Mouse (Mus musculus): ENCODE data around the gene Ak6. TPM values are rescaled to one million over a fixed set of nuclear protein-coding genes. Genes with fewer than 3 reads are reported as not detected.

Gene Ak6
- 344 and 354 TPM in 2 replicates for polyA plus RNA-seq (2014; fragmentation: Nextera tagmentation; extraction: Ambion mirVana)

- peak within 1 kb of the TSS; percentile 93 for H3K4me3 ChIP-seq (ENCODE audit: low read depth, low read length)
- peak within 1 kb of the TSS; percentile 97 for H3K27ac ChIP-seq (ENCODE audit: low read depth, low read length)
- H3K9me3 ChIP-seq (ENCODE audit: control insufficient read depth, low read length), result no peaks in the 10 kb centered on the region
- peak; percentile 98 for ATAC-seq (replicated peaks; ENCODE audit: low FRiP score)
- H3K27me3 ChIP-seq (ENCODE audit: control insufficient read depth, insufficient read depth, low read length), result no peaks in the 10 kb centered on the region
- H3K36me3 ChIP-seq (ENCODE audit: control insufficient read depth, insufficient read depth, low read length), result no peaks in the 10 kb centered on the region; the same call in 1 of the 2 replicates
- peaks cover 4% of the 10 kb centered on the region for H3K4me1 ChIP-seq (replicated peaks; ENCODE audit: control insufficient read depth, insufficient read depth, low read length)
- under 1% methylated on average over 71 of the region's 73 CpGs for WGBS
- DNase-seq (ENCODE audit: low spot score), result peak; percentile 96
- H3K4me2 ChIP-seq (ENCODE audit: low read depth, low read length, severe bottlenecking), result peak within 1 kb of the TSS; percentile 85
- peak within 1 kb of the TSS; percentile 93 for H3K9ac ChIP-seq (ENCODE audit: low read length)
These were observed at the start of gene Ak6, which contains the start of gene Rad17 for GRCm38 (mm10) chr13:100650550-100651438. Gene Ak6 (plus strand): TSS chr13:100650979. Gene Rad17 (minus strand): TSS chr13:100651051.

- no peaks in the 10 kb centered on the region for H3K4me1 ChIP-seq (replicated peaks; ENCODE audit: control insufficient read depth, insufficient read depth, low read length)
- WGBS, result 79% methylated on average over 8 of the region's 8 CpGs
- no peaks in the 10 kb centered on the region for H3K36me3 ChIP-seq (ENCODE audit: control insufficient read depth, insufficient read depth, low read length)
- H3K27me3 ChIP-seq (ENCODE audit: control insufficient read depth, insufficient read depth, low read length), result no peaks in the 10 kb centered on the region
- no peak overlapping the region for H3K4me3 ChIP-seq (ENCODE audit: low read depth, low read length)
- no peak overlapping the region for H3K9ac ChIP-seq (ENCODE audit: low read length)
- no peaks in the 10 kb centered on the region for H3K9me3 ChIP-seq (ENCODE audit: control insufficient read depth, low read length)
- no peak for ATAC-seq (replicated peaks; ENCODE audit: low FRiP score)
- no peak overlapping the region for H3K4me2 ChIP-seq (ENCODE audit: low read depth, low read length, severe bottlenecking)
- H3K27ac ChIP-seq (ENCODE audit: low read depth, low read length), result no peak overlapping the region
- DNase-seq (ENCODE audit: low spot score), result no peak
These were observed 49.7 kb upstream of the Ak6 start for GRCm38 (mm10) chr13:100601034-100601433.

- Histone ChIP-seq H3K27me3 (ENCODE audit: control insufficient read depth, insufficient read depth, low read length) (no peaks in the 10 kb centered on the region), H3K27ac (ENCODE audit: low read depth, low read length) (no peak overlapping the region), H3K36me3 (ENCODE audit: control insufficient read depth, insufficient read depth, low read length) (no peaks in the 10 kb centered on the region), H3K9ac (ENCODE audit: low read length) (no peak overlapping the region), H3K9me3 (ENCODE audit: control insufficient read depth, low read length) (no peaks in the 10 kb centered on the region), H3K4me1 (replicated peaks; ENCODE audit: control insufficient read depth, insufficient read depth, low read length) (no peaks in the 10 kb centered on the region), H3K4me2 (ENCODE audit: low read depth, low read length, severe bottlenecking) (no peak overlapping the region), H3K4me3 (ENCODE audit: low read depth, low read length) (no peak overlapping the region)
- ATAC-seq (replicated peaks; ENCODE audit: low FRiP score) (no peak), DNase-seq (ENCODE audit: low spot score) (no peak)
- 67% methylated on average over 5 of the region's 5 CpGs for WGBS
These were observed 48.4 kb upstream of the Ak6 start for GRCm38 (mm10) chr13:100602239-100602902.

GRCm38 (mm10) chr13:100603031-100603737 is 47.6 kb upstream of the Ak6 start:
- Histone ChIP-seq H3K9ac (ENCODE audit: low read length) (no peak overlapping the region), H3K27ac (ENCODE audit: low read depth, low read length) (no peak overlapping the region), H3K36me3 (ENCODE audit: control insufficient read depth, insufficient read depth, low read length) (no peaks in the 10 kb centered on the region), H3K4me2 (ENCODE audit: low read depth, low read length, severe bottlenecking) (no peak overlapping the region), H3K4me3 (ENCODE audit: low read depth, low read length) (no peak overlapping the region), H3K4me1 (replicated peaks; ENCODE audit: control insufficient read depth, insufficient read depth, low read length) (no peaks in the 10 kb centered on the region), H3K9me3 (ENCODE audit: control insufficient read depth, low read length) (0 out of 2 replicates have a peak, but pooled peaks cover 2% of the 10 kb centered on the region), H3K27me3 (ENCODE audit: control insufficient read depth, insufficient read depth, low read length) (no peaks in the 10 kb centered on the region)
- DNase-seq (ENCODE audit: low spot score) (no peak), ATAC-seq (replicated peaks; ENCODE audit: low FRiP score) (no peak)
- 90% methylated on average over 10 of the region's 10 CpGs for WGBS

GRCm38 (mm10) chr13:100603738-100604095 is 47.1 kb upstream of the Ak6 start:
- WGBS, result 91% methylated on average over 11 of the region's 11 CpGs
- Histone ChIP-seq H3K27ac (ENCODE audit: low read depth, low read length) (no peak overlapping the region), H3K9ac (ENCODE audit: low read length) (no peak overlapping the region), H3K36me3 (ENCODE audit: control insufficient read depth, insufficient read depth, low read length) (no peaks in the 10 kb centered on the region), H3K4me3 (ENCODE audit: low read depth, low read length) (no peak overlapping the region), H3K9me3 (ENCODE audit: control insufficient read depth, low read length) (0 out of 2 replicates have a peak, but pooled peaks cover 2% of the 10 kb centered on the region), H3K4me2 (ENCODE audit: low read depth, low read length, severe bottlenecking) (no peak overlapping the region), H3K27me3 (ENCODE audit: control insufficient read depth, insufficient read depth, low read length) (no peaks in the 10 kb centered on the region), H3K4me1 (replicated peaks; ENCODE audit: control insufficient read depth, insufficient read depth, low read length) (no peaks in the 10 kb centered on the region)
- DNase-seq (ENCODE audit: low spot score) (no peak), ATAC-seq (replicated peaks; ENCODE audit: low FRiP score) (no peak)

GRCm38 (mm10) chr13:100605845-100606244 is 44.9 kb upstream of the Ak6 start:
- Histone ChIP-seq H3K4me3 (ENCODE audit: low read depth, low read length) (no peak overlapping the region), H3K4me2 (ENCODE audit: low read depth, low read length, severe bottlenecking) (no peak overlapping the region), H3K4me1 (replicated peaks; ENCODE audit: control insufficient read depth, insufficient read depth, low read length) (no peaks in the 10 kb centered on the region), H3K9ac (ENCODE audit: low read length) (no peak overlapping the region), H3K9me3 (ENCODE audit: control insufficient read depth, low read length) (0 out of 2 replicates have a peak, but pooled peaks cover 2% of the 10 kb centered on the region), H3K27ac (ENCODE audit: low read depth, low read length) (no peak overlapping the region), H3K27me3 (ENCODE audit: control insufficient read depth, insufficient read depth, low read length) (no peaks in the 10 kb centered on the region), H3K36me3 (ENCODE audit: control insufficient read depth, insufficient read depth, low read length) (no peaks in the 10 kb centered on the region)
- 77% methylated on average over 1 of the region's 1 CpGs for WGBS
- no peak for ATAC-seq (replicated peaks; ENCODE audit: low FRiP score)
- no peak for DNase-seq (ENCODE audit: low spot score)

- no peak for ATAC-seq (replicated peaks; ENCODE audit: low FRiP score)
- 87% methylated on average over 8 of the region's 8 CpGs for WGBS
- Histone ChIP-seq H3K4me3 (ENCODE audit: low read depth, low read length) (no peak overlapping the region), H3K27me3 (ENCODE audit: control insufficient read depth, insufficient read depth, low read length) (no peaks in the 10 kb centered on the region), H3K9ac (ENCODE audit: low read length) (no peak overlapping the region), H3K4me2 (ENCODE audit: low read depth, low read length, severe bottlenecking) (no peak overlapping the region), H3K4me1 (replicated peaks; ENCODE audit: control insufficient read depth, insufficient read depth, low read length) (no peaks in the 10 kb centered on the region), H3K9me3 (ENCODE audit: control insufficient read depth, low read length) (0 out of 2 replicates have a peak, but pooled peaks cover 2% of the 10 kb centered on the region), H3K27ac (ENCODE audit: low read depth, low read length) (no peak overlapping the region), H3K36me3 (ENCODE audit: control insufficient read depth, insufficient read depth, low read length) (no peaks in the 10 kb centered on the region)
- DNase-seq (ENCODE audit: low spot score), result no peak
These were observed 43.0 kb upstream of the Ak6 start for GRCm38 (mm10) chr13:100607756-100608155.

- 94% methylated on average over 13 of the region's 13 CpGs for WGBS
- Histone ChIP-seq H3K27me3 (ENCODE audit: control insufficient read depth, insufficient read depth, low read length) (0 out of 2 replicates have a peak, but pooled peaks cover 2% of the 10 kb centered on the region), H3K9me3 (ENCODE audit: control insufficient read depth, low read length) (0 out of 2 replicates have a peak, but pooled peaks cover 2% of the 10 kb centered on the region), H3K4me1 (replicated peaks; ENCODE audit: control insufficient read depth, insufficient read depth, low read length) (no peaks in the 10 kb centered on the region; the same call in 1 of the 2 replicates), H3K27ac (ENCODE audit: low read depth, low read length) (no peak overlapping the region), H3K4me2 (ENCODE audit: low read depth, low read length, severe bottlenecking) (no peak overlapping the region), H3K9ac (ENCODE audit: low read length) (no peak overlapping the region), H3K36me3 (ENCODE audit: control insufficient read depth, insufficient read depth, low read length) (no peaks in the 10 kb centered on the region), H3K4me3 (ENCODE audit: low read depth, low read length) (no peak overlapping the region)
- ATAC-seq (replicated peaks; ENCODE audit: low FRiP score), result no peak
- DNase-seq (ENCODE audit: low spot score), result no peak
These were observed 39.5 kb upstream of the Ak6 start for GRCm38 (mm10) chr13:100611266-100611665.
